Mouse (Mus musculus): Measurements from ENCODE around the gene Adamts12. TPM values are rescaled to one million over a fixed set of nuclear protein-coding genes. Genes with fewer than 3 reads are reported as not detected.

Adamts12 gene
- polyA plus RNA-seq (2014; fragmentation: Nextera tagmentation; extraction: Ambion mirVana) = 0.88 and 1.4 TPM in 2 replicates

DNA sequence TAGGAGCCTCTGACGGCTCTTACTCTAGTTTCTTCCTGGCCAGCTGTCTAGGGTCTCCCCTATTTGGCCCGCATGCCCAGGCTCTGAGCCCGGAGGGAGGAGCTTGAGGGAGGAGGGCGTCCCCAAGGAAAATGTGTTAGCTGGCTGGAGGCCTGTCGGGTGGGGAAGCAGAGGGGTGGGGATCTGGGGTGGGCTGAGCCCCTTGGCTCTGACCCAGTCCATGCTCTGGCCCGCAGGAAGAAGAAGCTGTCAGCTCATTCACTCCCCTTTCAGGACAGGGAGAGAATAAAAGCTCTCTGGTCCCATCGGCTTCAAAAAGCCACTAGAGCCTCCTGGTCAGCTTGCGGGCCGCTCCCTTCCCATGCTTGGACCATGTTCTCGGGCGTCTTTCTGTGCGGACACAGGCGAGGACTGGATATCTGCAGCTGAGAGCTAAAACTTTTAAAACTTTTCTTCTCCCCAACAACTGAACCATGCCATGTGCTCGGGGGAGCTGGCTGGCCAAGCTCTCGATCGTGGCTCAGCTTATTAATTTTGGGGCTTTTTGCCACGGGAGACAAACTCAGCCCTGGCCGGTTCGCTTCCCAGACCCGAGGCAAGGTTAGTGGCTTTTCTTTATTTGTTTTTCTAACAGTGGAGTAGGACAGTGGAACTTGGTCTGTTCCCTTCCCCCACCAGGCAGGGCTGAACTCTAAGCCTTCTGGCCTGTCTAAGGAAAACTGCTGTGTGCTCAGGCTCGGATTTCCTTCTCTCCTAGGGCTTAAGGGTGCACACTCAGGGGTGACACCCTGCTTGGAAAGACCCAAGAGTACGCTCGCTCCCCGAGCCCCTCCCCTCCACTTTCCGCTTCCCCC is at the start of gene Adamts12:
Gene Adamts12, plus strand, starts transcription at position 233 of the 854 bp plus-strand sequence.
- peak within 1 kb of the TSS; percentile 52 for H3K4me2 ChIP-seq (ENCODE audit: low read length)
- H3K27me3 ChIP-seq (replicated peaks; ENCODE audit: control insufficient read depth, insufficient read depth, low read length) = no peaks in the 10 kb centered on the region
- H3K4me1 ChIP-seq (ENCODE audit: control insufficient read depth, insufficient read depth, low read length) = 0 out of 2 replicates have a peak, but pooled peaks cover 11% of the 10 kb centered on the region
- DNase-seq (ENCODE audit: low spot score) = peak; percentile 77
- H3K9me3 ChIP-seq (replicated peaks; ENCODE audit: control insufficient read depth, low read length) = no peaks in the 10 kb centered on the region
- H3K4me3 ChIP-seq (ENCODE audit: low read depth, low read length) = peak within 1 kb of the TSS; percentile 14
- 4% methylated on average over 25 of the region's 25 CpGs for WGBS
- H3K9ac ChIP-seq (ENCODE audit: low read length) = peak within 1 kb of the TSS; percentile 29
- peak within 1 kb of the TSS; percentile 33; the same call in 1 of the 2 replicates for H3K27ac ChIP-seq (ENCODE audit: low read depth, low read length)
- ATAC-seq = peak; percentile 91
- no peaks in the 10 kb centered on the region for H3K36me3 ChIP-seq (ENCODE audit: control insufficient read depth, insufficient read depth, low read length)

DNA sequence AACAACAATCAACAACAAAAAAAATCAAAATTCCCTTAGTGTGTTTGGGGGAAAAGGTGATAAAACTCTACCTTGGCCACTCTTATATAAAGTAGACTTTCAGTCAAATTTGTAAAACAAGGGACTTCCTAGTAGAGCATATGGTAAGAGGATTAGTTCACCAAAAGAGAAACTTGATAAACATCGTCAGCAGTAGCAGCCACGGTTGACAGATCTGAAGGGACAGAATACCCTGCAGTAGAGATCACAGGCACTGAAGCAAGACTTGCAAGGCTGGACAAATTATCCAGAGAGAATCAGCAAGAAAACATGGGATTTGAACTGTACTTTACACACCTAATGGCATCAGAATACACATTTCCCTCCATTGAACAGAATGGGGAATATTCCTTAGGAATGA is 49.7 kb upstream of the Adamts12 start:
- no peaks in the 10 kb centered on the region for H3K4me1 ChIP-seq (ENCODE audit: control insufficient read depth, insufficient read depth, low read length)
- no peaks in the 10 kb centered on the region for H3K36me3 ChIP-seq (ENCODE audit: control insufficient read depth, insufficient read depth, low read length)
- ATAC-seq = no peak
- H3K4me2 ChIP-seq (ENCODE audit: low read length) = no peak overlapping the region
- no peaks in the 10 kb centered on the region for H3K27me3 ChIP-seq (replicated peaks; ENCODE audit: control insufficient read depth, insufficient read depth, low read length)
- H3K27ac ChIP-seq (ENCODE audit: low read depth, low read length) = no peak overlapping the region
- H3K9me3 ChIP-seq (replicated peaks; ENCODE audit: control insufficient read depth, low read length) = no peaks in the 10 kb centered on the region
- 38% methylated on average over 2 of the region's 2 CpGs for WGBS
- no peak for DNase-seq (ENCODE audit: low spot score)
- no peak overlapping the region for H3K9ac ChIP-seq (ENCODE audit: low read length)
- no peak overlapping the region for H3K4me3 ChIP-seq (ENCODE audit: low read depth, low read length)

GRCm38 (mm10) chr15:11026801-11027561 is 37.6 kb upstream of the Adamts12 start:
- Histone ChIP-seq H3K9me3 (replicated peaks; ENCODE audit: control insufficient read depth, low read length) (no peaks in the 10 kb centered on the region), H3K27me3 (replicated peaks; ENCODE audit: control insufficient read depth, insufficient read depth, low read length) (no peaks in the 10 kb centered on the region), H3K27ac (ENCODE audit: low read depth, low read length) (no peak overlapping the region), H3K9ac (ENCODE audit: low read length) (no peak overlapping the region), H3K4me1 (ENCODE audit: control insufficient read depth, insufficient read depth, low read length) (no peaks in the 10 kb centered on the region), H3K4me2 (ENCODE audit: low read length) (no peak overlapping the region), H3K4me3 (ENCODE audit: low read depth, low read length) (no peak overlapping the region), H3K36me3 (ENCODE audit: control insufficient read depth, insufficient read depth, low read length) (no peaks in the 10 kb centered on the region)
- DNase-seq (ENCODE audit: low spot score) (no peak), ATAC-seq (no peak)
- WGBS = 80% methylated on average over 4 of the region's 4 CpGs

- peaks cover 5% of the 10 kb centered on the region for H3K27me3 ChIP-seq (replicated peaks; ENCODE audit: control insufficient read depth, insufficient read depth, low read length)
- no peaks in the 10 kb centered on the region for H3K36me3 ChIP-seq (ENCODE audit: control insufficient read depth, insufficient read depth, low read length)
- no peak overlapping the region for H3K4me3 ChIP-seq (ENCODE audit: low read depth, low read length)
- no peak overlapping the region for H3K4me2 ChIP-seq (ENCODE audit: low read length)
- H3K27ac ChIP-seq (ENCODE audit: low read depth, low read length) = no peak overlapping the region
- no peak for DNase-seq (ENCODE audit: low spot score)
- H3K9ac ChIP-seq (ENCODE audit: low read length) = no peak overlapping the region
- H3K9me3 ChIP-seq (replicated peaks; ENCODE audit: control insufficient read depth, low read length) = no peaks in the 10 kb centered on the region
- H3K4me1 ChIP-seq (ENCODE audit: control insufficient read depth, insufficient read depth, low read length) = no peaks in the 10 kb centered on the region
- 92% methylated on average over 3 of the region's 3 CpGs for WGBS
- no peak for ATAC-seq
Observed at GRCm38 (mm10) chr15:11030188-11030587, 34.4 kb upstream of the Adamts12 start.

- Histone ChIP-seq H3K27ac (ENCODE audit: low read depth, low read length) (no peak overlapping the region), H3K9ac (ENCODE audit: low read length) (no peak overlapping the region; the same call in 1 of the 2 replicates), H3K4me2 (ENCODE audit: low read length) (peak overlapping the region; percentile 55), H3K36me3 (ENCODE audit: control insufficient read depth, insufficient read depth, low read length) (no peaks in the 10 kb centered on the region), H3K27me3 (replicated peaks; ENCODE audit: control insufficient read depth, insufficient read depth, low read length) (peaks cover 37% of the 10 kb centered on the region), H3K4me3 (ENCODE audit: low read depth, low read length) (peak overlapping the region; percentile 29), H3K4me1 (ENCODE audit: control insufficient read depth, insufficient read depth, low read length) (peaks cover 4% of the 10 kb centered on the region; the same call in 1 of the 2 replicates), H3K9me3 (replicated peaks; ENCODE audit: control insufficient read depth, low read length) (no peaks in the 10 kb centered on the region)
- ATAC-seq (no peak), DNase-seq (ENCODE audit: low spot score) (peak; percentile 25)
- 5% methylated on average over 34 of the region's 34 CpGs for WGBS
Observed at GRCm38 (mm10) chr15:11035947-11036474, 28.6 kb upstream of the Adamts12 start.

DNA sequence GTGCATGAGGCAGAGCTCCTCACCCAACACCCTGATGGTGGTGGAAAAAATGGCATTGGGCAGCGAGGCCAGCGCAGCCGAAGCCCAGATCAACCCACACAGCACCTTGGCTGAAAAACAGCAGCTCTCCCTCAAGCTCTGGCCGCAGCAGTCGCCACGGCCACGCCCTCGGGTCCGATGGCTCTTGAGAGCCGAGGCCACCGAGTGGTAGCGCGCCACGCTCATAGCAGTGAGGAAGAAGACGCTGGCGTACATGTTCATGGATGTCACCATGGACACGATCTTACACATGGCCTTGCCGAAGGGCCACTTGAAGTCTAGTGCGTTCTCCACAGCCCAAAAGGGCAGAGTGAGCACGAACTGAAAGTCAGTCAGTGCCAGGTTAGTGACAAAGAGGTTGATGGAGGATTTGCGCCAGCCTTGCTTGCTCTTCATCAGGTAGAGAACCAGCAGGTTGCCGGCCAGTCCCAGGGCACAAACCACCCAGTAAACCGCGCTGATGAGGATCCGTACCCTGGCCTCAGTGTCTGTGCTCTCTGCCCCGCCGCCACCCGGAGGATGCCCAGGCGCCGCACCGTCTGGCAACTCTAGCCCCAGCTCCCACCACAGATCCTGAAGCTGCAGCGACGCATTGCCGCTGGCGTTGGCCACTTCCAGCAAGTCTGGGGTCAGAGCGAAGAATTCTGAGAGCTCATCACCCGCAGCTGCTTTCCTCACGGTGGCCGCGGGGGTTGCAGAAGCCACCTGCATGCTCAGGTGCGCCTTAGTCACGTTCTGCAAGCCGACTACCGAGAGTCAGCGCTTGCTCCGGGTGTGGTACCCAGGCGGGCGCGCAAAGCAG is 27.8 kb upstream of the Adamts12 start:
- H3K4me1 ChIP-seq (ENCODE audit: control insufficient read depth, insufficient read depth, low read length) = peaks cover 4% of the 10 kb centered on the region; the same call in 1 of the 2 replicates
- peak; percentile 5 for DNase-seq (ENCODE audit: low spot score)
- peak; percentile 27; the same call in 1 of the 2 replicates for ATAC-seq
- H3K27ac ChIP-seq (ENCODE audit: low read depth, low read length) = no peak overlapping the region
- peaks cover 37% of the 10 kb centered on the region for H3K27me3 ChIP-seq (replicated peaks; ENCODE audit: control insufficient read depth, insufficient read depth, low read length)
- H3K9me3 ChIP-seq (replicated peaks; ENCODE audit: control insufficient read depth, low read length) = no peaks in the 10 kb centered on the region
- H3K36me3 ChIP-seq (ENCODE audit: control insufficient read depth, insufficient read depth, low read length) = no peaks in the 10 kb centered on the region
- peak overlapping the region; percentile 55 for H3K4me2 ChIP-seq (ENCODE audit: low read length)
- peak overlapping the region; percentile 29 for H3K4me3 ChIP-seq (ENCODE audit: low read depth, low read length)
- H3K9ac ChIP-seq (ENCODE audit: low read length) = peak overlapping the region; percentile 40; the same call in 1 of the 2 replicates
- 1% methylated on average over 49 of the region's 49 CpGs for WGBS

DNA sequence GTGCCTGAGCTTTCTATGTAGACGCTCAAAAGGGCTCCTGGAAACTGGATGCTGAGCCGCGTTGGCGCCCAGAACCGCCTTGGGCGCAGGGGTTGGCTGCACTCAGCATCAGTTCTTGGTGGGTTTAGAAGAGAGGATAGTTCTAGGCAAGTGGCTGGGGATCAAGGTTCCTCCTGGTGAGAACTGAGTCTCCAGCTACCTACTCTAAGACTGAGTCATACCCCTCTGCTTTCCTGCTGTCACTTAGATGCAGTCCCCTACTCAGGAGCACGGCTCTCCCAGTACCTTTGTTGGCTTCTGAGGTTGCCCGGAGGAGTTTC is 27.3 kb upstream of the Adamts12 start:
- H3K27ac ChIP-seq (ENCODE audit: low read depth, low read length) = no peak overlapping the region
- WGBS = under 1% methylated on average over 8 of the region's 8 CpGs
- no peaks in the 10 kb centered on the region for H3K36me3 ChIP-seq (ENCODE audit: control insufficient read depth, insufficient read depth, low read length)
- H3K27me3 ChIP-seq (replicated peaks; ENCODE audit: control insufficient read depth, insufficient read depth, low read length) = peaks cover 37% of the 10 kb centered on the region
- ATAC-seq (0 out of 2 replicates have a peak, but pooled peaks have one; percentile 18), DNase-seq (ENCODE audit: low spot score) (peak; percentile 2)
- peak overlapping the region; percentile 29 for H3K4me3 ChIP-seq (ENCODE audit: low read depth, low read length)
- H3K4me2 ChIP-seq (ENCODE audit: low read length) = peak overlapping the region; percentile 55
- 0 out of 2 replicates have a peak overlapping the region, but pooled peaks have one; percentile 40 for H3K9ac ChIP-seq (ENCODE audit: low read length)
- no peaks in the 10 kb centered on the region for H3K9me3 ChIP-seq (replicated peaks; ENCODE audit: control insufficient read depth, low read length)
- H3K4me1 ChIP-seq (ENCODE audit: control insufficient read depth, insufficient read depth, low read length) = peaks cover 4% of the 10 kb centered on the region; the same call in 1 of the 2 replicates

- Histone ChIP-seq H3K27ac (ENCODE audit: low read depth, low read length) (no peak within 1 kb of the TSS), H3K36me3 (ENCODE audit: control insufficient read depth, insufficient read depth, low read length) (no peaks in the 10 kb centered on the region), H3K9ac (ENCODE audit: low read length) (peak within 1 kb of the TSS; percentile 40; the same call in 1 of the 2 replicates), H3K4me2 (ENCODE audit: low read length) (peak within 1 kb of the TSS; percentile 55), H3K27me3 (replicated peaks; ENCODE audit: control insufficient read depth, insufficient read depth, low read length) (peaks cover 37% of the 10 kb centered on the region), H3K9me3 (replicated peaks; ENCODE audit: control insufficient read depth, low read length) (no peaks in the 10 kb centered on the region), H3K4me3 (ENCODE audit: low read depth, low read length) (peak within 1 kb of the TSS; percentile 29), H3K4me1 (ENCODE audit: control insufficient read depth, insufficient read depth, low read length) (peaks cover 4% of the 10 kb centered on the region; the same call in 1 of the 2 replicates)
- DNase-seq (ENCODE audit: low spot score) (peak; percentile 3), ATAC-seq (no peak)
- 3% methylated on average over 16 of the region's 16 CpGs for WGBS
Observed at GRCm38 (mm10) chr15:11037711-11038110, 26.9 kb upstream of the Adamts12 start, which contains the start of gene Rxfp3. Rxfp3 (minus strand) TSS chr15:11037991.
